Mouse (Mus musculus) spleen, postnatal 36 days (tissue): Measurements from ENCODE around the gene Tmod4.

Experiments
- DNase-seq, 2 experiments: peaks; one replicate each; pipeline ENCODE4 v3.0.0; 2022; ENCODE audit warnings: low spot score in 2 of 2, mixed read lengths in 1 of 2

Tmod4 gene

DNA sequence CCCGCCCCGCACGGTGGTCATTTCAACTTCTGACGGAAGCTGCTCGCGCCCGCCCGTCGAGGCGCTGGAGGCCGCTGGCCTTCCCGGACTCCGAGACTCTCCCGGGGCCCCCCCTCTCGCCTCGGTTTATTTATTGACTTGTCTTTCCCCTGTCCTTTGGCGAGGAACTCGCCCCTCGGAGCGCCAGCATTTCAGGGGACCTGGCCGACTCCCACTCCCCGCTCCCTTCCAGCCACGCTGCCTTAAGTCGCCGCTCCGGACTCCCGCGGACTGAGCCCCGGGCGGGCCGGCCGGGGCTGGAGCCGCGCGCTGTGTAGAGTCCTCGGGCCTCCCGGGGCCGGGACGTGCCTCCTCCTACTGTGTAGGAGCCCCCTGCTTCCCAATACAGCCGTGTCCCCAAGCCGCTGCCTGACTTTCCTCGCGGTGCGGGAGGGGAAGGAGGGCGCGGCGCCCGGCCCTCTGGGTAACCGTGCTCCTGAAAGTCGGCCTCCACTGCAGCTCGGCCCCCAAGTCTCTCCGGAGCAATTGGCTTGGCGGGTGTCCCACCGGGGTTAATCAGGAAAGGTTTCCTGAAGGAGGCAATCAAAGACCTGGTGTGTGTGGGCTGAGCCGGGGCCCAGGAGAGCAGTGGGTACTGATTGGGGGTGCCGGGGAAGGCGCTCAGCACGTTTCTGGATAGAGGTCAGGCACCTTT, 49.1 kb downstream of the Tmod4 start:
- no peak for DNase-seq

DNA sequence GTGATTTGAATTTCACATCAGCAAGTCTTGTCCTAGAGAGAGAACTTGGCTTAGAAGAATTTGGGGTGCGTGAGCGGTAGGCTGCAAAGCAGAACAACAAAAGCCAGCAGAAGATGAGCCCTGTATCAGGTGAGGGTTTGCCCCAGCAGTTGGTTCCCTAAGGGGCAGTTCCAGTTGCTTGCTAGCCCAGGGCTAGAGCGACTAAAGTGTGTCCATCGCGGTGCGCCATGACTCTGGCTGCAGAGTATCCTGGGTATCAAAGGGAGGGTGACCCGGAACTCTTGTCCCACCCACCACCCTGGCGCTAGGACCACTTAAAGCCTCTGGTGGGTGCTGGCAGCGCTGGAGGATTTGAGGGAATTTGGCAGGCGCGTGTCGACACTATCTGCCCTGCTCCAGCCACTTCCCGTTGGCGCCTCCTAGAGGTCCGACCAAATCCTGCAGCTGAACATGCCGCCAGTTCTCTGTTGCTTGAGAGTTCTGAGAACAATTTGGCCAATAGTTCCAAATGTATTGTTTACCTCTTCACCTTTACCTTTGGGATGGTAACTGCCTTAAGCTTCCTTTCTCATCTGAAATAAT, 49.8 kb downstream of the Tmod4 start:
- peak; percentile 72 to 77 for DNase-seq

DNA sequence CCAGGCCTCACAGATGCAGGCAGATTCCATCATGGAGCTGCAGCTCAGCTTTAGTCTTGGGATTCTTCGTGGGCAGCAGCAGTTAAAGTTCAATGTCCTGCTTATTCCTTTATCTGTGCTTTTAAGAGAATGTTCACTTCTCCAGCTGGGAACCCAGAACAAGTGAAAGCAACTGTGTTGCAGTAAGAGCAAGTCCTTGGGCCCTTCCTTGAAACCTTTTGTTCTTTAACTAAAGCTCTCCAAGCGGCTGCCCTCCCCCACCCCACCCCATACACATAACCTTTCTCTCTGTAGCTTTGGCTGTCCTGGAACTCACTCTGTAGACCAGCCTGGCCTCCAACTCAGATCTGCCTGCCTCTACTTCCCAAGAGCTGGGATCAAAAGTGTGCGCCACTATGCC, 52.2 kb downstream of the Tmod4 start:
- no peak for DNase-seq

DNA sequence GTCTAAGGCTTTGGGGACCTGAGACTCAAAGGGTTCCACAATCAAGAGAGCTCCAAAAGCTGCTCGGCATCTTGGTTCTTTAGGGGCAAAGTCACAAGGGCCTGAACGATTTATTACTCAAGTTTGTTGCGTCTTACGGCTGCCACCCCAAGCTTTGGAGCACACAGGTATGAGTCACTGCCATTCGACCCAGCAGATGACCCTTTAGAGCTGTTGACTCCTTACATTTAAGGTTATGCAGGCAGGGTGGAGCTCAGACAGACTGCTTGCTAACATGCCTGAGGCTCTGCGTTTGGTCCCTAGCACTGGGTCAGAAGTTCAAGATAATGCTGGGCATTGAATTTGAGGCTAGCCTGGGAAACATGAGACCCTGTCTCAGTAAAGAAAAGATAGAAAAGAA, 53.3 kb downstream of the Tmod4 start:
- DNase-seq = no peak
